Mouse (Mus musculus) heart, postnatal 4 days (tissue): ENCODE results near the gene Rpl3. TPM values are rescaled to one million over a fixed set of nuclear protein-coding genes. Genes with fewer than 3 reads are reported as not detected.

Experiments used
- DNase-seq: peaks from one replicate; pipeline ENCODE4 v3.0.0; 2021
- microRNA-seq, 2 experiments: library from miRNA; unstranded; fragments of <30 nt; microRNA quantifications; one replicate each; pipeline ENCODE4 v1.2.0; 2021 to 2022
- total RNA-seq, 2 experiments: library from RNA; stranded (reverse); gene quantifications; 2 replicates each; pipeline ENCODE4 v1.2.3; 2021

Rpl3 gene
- total RNA-seq, 2 experiments from 2014 or later = 591 to 607 TPM

DNA sequence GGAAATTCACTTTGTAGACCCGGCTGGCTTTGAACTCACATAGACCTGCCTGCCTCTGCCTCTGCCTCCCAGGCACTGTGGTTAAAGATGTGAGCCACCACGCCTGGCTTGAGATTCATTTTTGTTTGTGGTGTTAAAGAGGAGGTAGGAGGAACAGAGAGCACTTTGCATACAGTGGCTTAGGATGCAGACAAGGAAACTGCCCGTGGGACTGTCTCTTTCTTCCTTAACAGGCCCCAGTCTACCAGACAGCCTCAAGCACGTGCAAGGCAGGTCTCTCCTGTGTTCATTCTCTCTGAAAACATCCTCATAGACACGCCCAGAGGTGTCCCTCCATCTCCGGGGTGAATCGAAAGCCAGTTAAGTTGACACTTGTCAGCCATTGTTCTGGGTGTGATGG lies 57.3 kb downstream of the Rpl3 start:
- no peak for DNase-seq

DNA sequence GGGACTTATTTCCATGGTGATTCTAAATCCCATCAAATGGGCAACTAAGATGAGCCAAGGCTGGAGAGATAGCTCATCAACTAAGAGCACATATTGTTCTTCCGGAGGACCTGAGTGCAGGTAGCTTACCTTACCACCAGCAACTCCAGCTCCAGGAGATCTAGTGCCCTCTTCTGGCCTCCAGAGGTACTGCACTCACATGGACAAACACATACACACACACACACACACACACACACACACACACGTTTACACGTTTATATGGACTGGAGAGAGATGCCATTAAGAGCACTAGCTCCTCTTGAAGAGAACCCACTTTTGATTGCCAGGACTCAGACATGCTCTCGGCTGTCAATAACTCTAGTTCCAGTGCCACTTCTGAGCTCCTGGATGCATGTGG lies 60.5 kb downstream of the Rpl3 start:
- no peak for DNase-seq

DNA sequence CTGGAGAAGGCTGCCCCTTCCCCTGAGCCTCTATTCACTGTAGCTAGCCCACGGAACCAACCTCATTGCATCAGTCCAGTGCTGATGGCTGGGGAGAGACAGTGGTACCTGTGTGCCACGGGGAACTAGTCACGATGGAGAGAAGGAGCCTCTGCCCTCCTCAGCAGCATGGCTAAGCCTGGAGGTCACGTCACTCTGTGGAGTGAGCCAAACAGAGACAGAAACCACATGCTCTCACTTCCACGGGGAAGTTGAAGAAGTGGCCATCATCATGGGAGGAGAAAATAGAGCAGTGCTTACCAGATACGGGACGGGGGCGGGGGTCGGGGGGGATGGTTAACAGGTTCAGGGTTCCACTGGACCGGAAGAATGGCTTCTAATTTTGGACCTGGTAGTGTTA lies 61.3 kb downstream of the Rpl3 start:
- no peak for DNase-seq

DNA sequence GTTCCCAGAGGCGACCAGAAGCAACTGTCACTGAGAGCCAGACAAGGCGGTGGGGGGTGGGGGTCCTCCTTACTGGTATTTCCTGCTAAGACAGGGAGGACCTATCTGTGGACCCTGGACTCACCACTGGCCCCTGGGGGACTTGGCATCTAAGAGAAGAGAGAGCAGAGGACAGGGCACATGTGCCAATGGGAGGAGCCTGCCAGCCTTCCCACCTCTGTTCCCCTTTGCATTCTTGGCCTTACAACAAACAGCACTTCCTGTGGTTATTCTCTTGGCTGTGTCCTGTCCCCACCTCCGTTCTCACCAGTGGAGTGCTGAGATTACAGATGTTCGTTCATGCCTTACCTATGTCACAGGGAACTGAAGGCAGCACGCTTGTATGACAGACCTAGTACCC lies 62.8 kb downstream of the Rpl3 start:
- no peak for DNase-seq

Small RNA genes within 50 kb of the gene (microRNA-seq; reads per million reads assigned to microRNA genes)
- 39.1 to 215 reads per million in 2 experiments for gene Snord43

Other genes starting within 250 kb of the Rpl3 start
- 10 to 100 TPM in 1 of 2 experiments, 1 to 10 TPM in 1; 8.7 to 10.1 TPM for gene Apobec3, start 200.2 kb downstream of the Rpl3 start, total RNA-seq
- 1 to 10 TPM; 1.7 to 2.0 TPM for gene Cbx7, start 120.7 kb downstream of the Rpl3 start, total RNA-seq
- gene Pdgfb, start 76.9 kb downstream of the Rpl3 start, total RNA-seq = 10 to 100 TPM; 46.4 to 50.7 TPM
- gene Syngr1, start 534 bp downstream of the Rpl3 start, total RNA-seq = 10 to 100 TPM; 73.4 to 86.0 TPM
- 10 to 100 TPM; 36.5 to 37.0 TPM for gene Tab1, start 41.3 kb upstream of the Rpl3 start, total RNA-seq
- 1 to 10 TPM; 2.5 TPM for gene Mgat3, start 81.9 kb upstream of the Rpl3 start, total RNA-seq
- 10 to 100 TPM; 38.0 to 38.3 TPM for gene Mief1, start 142.2 kb upstream of the Rpl3 start, total RNA-seq
- 10 to 100 TPM; 20.3 to 24.3 TPM for gene AC140267.1, start 144.0 kb upstream of the Rpl3 start, total RNA-seq
- gene Atf4, start 163.3 kb upstream of the Rpl3 start, total RNA-seq = 100 to 1,000 TPM; 119 to 131 TPM
- gene Rps19bp1, start 172.4 kb upstream of the Rpl3 start, total RNA-seq = 10 to 100 TPM; 26.1 to 27.2 TPM
- under 1 TPM in 1 of 2 experiments, not detected in 1; 0.05 TPM for gene Cacna1i, start 195.4 kb upstream of the Rpl3 start, total RNA-seq